Mouse (Mus musculus): ENCODE results near the gene Pramef8. TPM values are rescaled to one million over a fixed set of nuclear protein-coding genes. Genes with fewer than 3 reads are reported as not detected.
A peak's percentile ranks its signal among the peaks of the same experiment; 100 is the strongest.
"Not testable (repeated sequence)": the region's sequence is repeated elsewhere in the genome, so short reads cannot be mapped to it uniquely, and the experiment has no call there.

The Pramef8 gene
- polyA plus RNA-seq, 1 experiment from 2014 or later, result 25.4 TPM

DNA sequence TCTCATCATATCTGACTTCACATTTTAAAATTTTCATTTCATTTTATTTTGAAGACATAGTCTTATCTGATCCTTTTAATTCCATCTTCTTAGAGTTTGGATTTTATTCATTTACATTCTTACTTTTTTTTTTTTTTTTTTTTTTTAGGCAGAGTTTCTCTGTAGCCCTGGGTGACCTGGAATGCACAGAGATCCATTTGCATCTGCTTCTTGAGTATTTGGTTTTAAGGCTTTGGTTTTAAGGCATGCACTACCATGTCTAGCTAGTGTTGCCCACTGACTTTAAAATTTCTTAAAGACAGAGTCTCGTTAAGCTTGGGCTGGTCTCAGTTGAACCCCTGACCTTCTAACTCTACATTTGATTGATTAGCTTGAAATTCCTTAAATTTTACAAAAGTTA lies 1.4 kb downstream of the Pramef8 start:
- no peak for ATAC-seq (ENCODE audit: insufficient number of reproducible peaks, insufficient read depth, low FRiP score, low TSS enrichment)
- WGBS, result 90% methylated on average over 1 of the region's 1 CpGs
- H3K27ac ChIP-seq, result no peak overlapping the region
- H3K4me2 ChIP-seq (replicated peaks), result no peak overlapping the region
- H3K9me3 ChIP-seq, result peaks cover 5% of the 10 kb centered on the region; the same call in 1 of the 2 replicates
- no peaks in the 10 kb centered on the region for H3K27me3 ChIP-seq
- H3K9ac ChIP-seq, result no peak overlapping the region
- H3K36me3 ChIP-seq, result peaks cover 43% of the 10 kb centered on the region
- no peak overlapping the region for H3K4me3 ChIP-seq
- H3K4me1 ChIP-seq, result no peaks in the 10 kb centered on the region

DNA sequence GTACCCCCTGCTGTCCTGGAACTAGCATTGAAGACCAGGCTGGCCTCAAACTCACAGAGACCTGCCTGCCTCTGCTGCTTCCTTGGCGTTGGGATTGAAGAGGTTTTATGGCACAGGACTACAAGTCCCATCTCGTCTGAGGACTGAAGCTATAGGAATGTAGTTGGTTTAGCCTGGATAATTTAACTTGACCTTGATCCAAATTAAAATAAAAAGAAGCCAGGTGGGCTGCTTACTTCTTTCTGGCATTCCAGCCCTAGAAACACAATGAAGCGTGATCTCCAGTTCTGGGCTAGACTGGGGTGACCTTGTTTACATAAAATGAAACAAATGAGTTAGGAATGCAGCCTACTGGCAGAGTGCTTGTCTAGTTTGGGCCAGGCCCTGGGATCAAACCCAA lies 1.9 kb downstream of the Pramef8 start:
- H3K9ac ChIP-seq, result no peak overlapping the region
- no peaks in the 10 kb centered on the region for H3K4me1 ChIP-seq
- ATAC-seq (ENCODE audit: insufficient number of reproducible peaks, insufficient read depth, low FRiP score, low TSS enrichment), result no peak
- H3K36me3 ChIP-seq, result peaks cover 48% of the 10 kb centered on the region
- H3K4me3 ChIP-seq, result no peak overlapping the region
- H3K27me3 ChIP-seq, result no peaks in the 10 kb centered on the region
- peaks cover 5% of the 10 kb centered on the region; the same call in 1 of the 2 replicates for H3K9me3 ChIP-seq
- WGBS, result 94% methylated on average over 3 of the region's 3 CpGs
- no peak overlapping the region for H3K27ac ChIP-seq
- no peak overlapping the region for H3K4me2 ChIP-seq (replicated peaks)

DNA sequence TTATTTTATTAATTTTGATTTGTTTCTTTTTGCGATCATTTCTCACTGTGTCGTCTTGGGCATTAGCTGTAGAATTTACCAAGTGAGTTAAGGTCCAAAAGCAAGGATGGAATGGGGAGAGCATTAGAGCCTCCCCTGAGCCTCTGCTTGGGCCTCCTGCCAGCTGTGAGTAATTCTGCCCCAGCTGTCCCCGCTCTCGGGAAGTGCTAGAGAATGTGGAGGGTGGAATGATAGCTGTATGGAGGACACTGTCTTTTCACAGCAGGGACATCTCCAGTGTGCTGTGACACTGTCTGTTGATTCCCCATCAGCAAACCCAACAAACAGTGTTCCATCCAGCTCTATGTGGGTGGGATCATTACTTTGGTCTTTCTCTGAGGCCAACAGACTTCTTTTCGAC lies 14.5 kb downstream of the Pramef8 start:
- H3K4me2 ChIP-seq (replicated peaks); H3K9me3 ChIP-seq; H3K4me3 ChIP-seq; H3K9ac ChIP-seq; H3K36me3 ChIP-seq; H3K4me1 ChIP-seq; H3K27ac ChIP-seq; H3K27me3 ChIP-seq: not testable (repeated sequence)
- 57% methylated on average over 5 of the region's 5 CpGs for WGBS
- 0 out of 2 replicates have a peak, but pooled peaks have one; percentile 24 for ATAC-seq (ENCODE audit: insufficient number of reproducible peaks, insufficient read depth, low FRiP score, low TSS enrichment)

DNA sequence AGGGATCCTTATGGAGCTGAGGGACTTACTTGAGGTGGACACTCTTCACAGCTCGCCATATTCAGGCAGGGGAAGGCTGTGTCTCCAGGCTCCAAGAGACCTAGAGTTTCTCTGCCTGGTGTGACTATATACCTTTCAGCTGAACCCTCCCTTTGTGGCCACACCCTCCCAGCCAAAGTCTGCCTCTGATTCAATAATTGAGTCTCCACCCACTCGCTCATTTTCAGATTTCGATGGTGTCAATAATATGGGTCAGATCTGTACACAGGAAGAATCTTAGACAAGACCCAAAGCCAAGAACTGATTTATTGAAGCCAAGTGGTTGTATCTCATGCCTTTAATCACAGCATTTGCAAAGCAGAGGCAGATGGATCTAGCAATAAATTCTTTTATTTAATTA lies 38.0 kb downstream of the Pramef8 start, which contains the start of gene Oog4:
Oog4 (minus strand) TSS at position 101 of the 400 bp plus-strand sequence.
- Histone ChIP-seq H3K27me3 (no peaks in the 10 kb centered on the region), H3K9me3 (no peaks in the 10 kb centered on the region), H3K4me1 (no peaks in the 10 kb centered on the region), H3K27ac (no peak within 1 kb of the TSS), H3K4me2 (replicated peaks) (no peak within 1 kb of the TSS), H3K9ac (no peak within 1 kb of the TSS), H3K4me3 (no peak within 1 kb of the TSS), H3K36me3 (no peaks in the 10 kb centered on the region)
- ATAC-seq (ENCODE audit: insufficient number of reproducible peaks, insufficient read depth, low FRiP score, low TSS enrichment), result no peak
- WGBS, result 69% methylated on average over 3 of the region's 3 CpGs

Other genes with a start within 250 kb of the Pramef8 start
- 15.9 and 16.6 TPM in 2 replicates for gene Prdm2, start 199.4 kb upstream of the Pramef8 start, polyA plus RNA-seq (2016; fragmentation: Nextera tagmentation; extraction: Ambion mirVana)
- gene Pdpn, start 112.9 kb upstream of the Pramef8 start, polyA plus RNA-seq (2016; fragmentation: Nextera tagmentation; extraction: Ambion mirVana), result 37.1 and 39.0 TPM in 2 replicates
- 0.40 and 0.43 TPM in 2 replicates for gene Lrrc38, start 62.7 kb upstream of the Pramef8 start, polyA plus RNA-seq (2016; fragmentation: Nextera tagmentation; extraction: Ambion mirVana)
- not detected in 2 replicates for gene Pramel1, start 18.0 kb upstream of the Pramef8 start, polyA plus RNA-seq (2016; fragmentation: Nextera tagmentation; extraction: Ambion mirVana)
- not detected in 2 replicates for gene Oog4, start 37.9 kb downstream of the Pramef8 start, polyA plus RNA-seq (2016; fragmentation: Nextera tagmentation; extraction: Ambion mirVana)
- not detected in 2 replicates for gene Gm13043, start 98.9 kb downstream of the Pramef8 start, polyA plus RNA-seq (2016; fragmentation: Nextera tagmentation; extraction: Ambion mirVana)
- gene Gm13040, start 123.5 kb downstream of the Pramef8 start, polyA plus RNA-seq (2016; fragmentation: Nextera tagmentation; extraction: Ambion mirVana), result not detected in 2 replicates
- not detected in 2 replicates for gene BC080695, start 139.3 kb downstream of the Pramef8 start, polyA plus RNA-seq (2016; fragmentation: Nextera tagmentation; extraction: Ambion mirVana)
- not detected in 2 replicates for gene Gm13057, start 139.3 kb downstream of the Pramef8 start, polyA plus RNA-seq (2016; fragmentation: Nextera tagmentation; extraction: Ambion mirVana)
- not detected in 2 replicates for gene Gm13083, start 202.6 kb downstream of the Pramef8 start, polyA plus RNA-seq (2016; fragmentation: Nextera tagmentation; extraction: Ambion mirVana)
- gene Gm13088, start 244.8 kb downstream of the Pramef8 start, polyA plus RNA-seq (2016; fragmentation: Nextera tagmentation; extraction: Ambion mirVana), result not detected in 2 replicates